ENCODE assay signal across 15 mouse cellular contexts in genomic region chr1:171223796-171224195, GRCm38 (mm10). TPM values are rescaled to one million over a fixed set of nuclear protein-coding genes. Genes with fewer than 3 reads are reported as not detected.
DNase-seq lines count a peak whose midpoint lies in the region; ATAC-seq lines count a peak whose summit lies in the region.
"Had no signal": no experiment of that assay in that cellular context is flagged by ENCODE, and none has a peak within 500 bp of the region (broad histone marks: within the 10 kb centered on the region; RNA-seq: fewer than 3 reads in every experiment).

No protein-coding gene starts in this region.

- H3K36me3 ChIP-seq in liver, embryonic 13.5 days = peaks cover 18% of the 10 kb centered on the region
- peaks cover 7% of the 10 kb centered on the region for H3K36me3 ChIP-seq in hindbrain, embryonic 16.5 days (ENCODE audit: control insufficient read depth, insufficient read depth, low read length)
- H3K36me3 ChIP-seq in midbrain, embryonic 10.5 days = peaks cover 18% of the 10 kb centered on the region
- H3K36me3 ChIP-seq: intestine, embryonic 15.5 days had no signal

- ATAC-seq in cerebellum, adult (ENCODE audit: insufficient number of reproducible peaks, low FRiP score, low TSS enrichment) = no peak
- ATAC-seq in liver, embryonic 13.5 days (ENCODE audit: low read depth) = peak; percentile 6; the same call in 1 of the 2 replicates
- ATAC-seq in hindbrain, embryonic 16.5 days = no peak
- ATAC-seq: activated CD4-positive, CD25-positive, alpha-beta regulatory T cell, adult 4 months; intestine, embryonic 15.5 days had no signal

- no peak overlapping the region for H3K4me3 ChIP-seq in liver, embryonic 13.5 days (replicated peaks)
- H3K4me3 ChIP-seq in hindbrain, embryonic 16.5 days (ENCODE audit: low read length) = no peak overlapping the region
- H3K4me3 ChIP-seq in midbrain, embryonic 10.5 days = no peak overlapping the region
- H3K4me3 ChIP-seq: intestine, embryonic 15.5 days; limb, embryonic 12.5 days had no signal

- no peak overlapping the region for H3K9ac ChIP-seq in liver, embryonic 13.5 days
- H3K9ac ChIP-seq in hindbrain, embryonic 16.5 days (ENCODE audit: low read depth, low read length) = no peak overlapping the region
- H3K9ac ChIP-seq: intestine, embryonic 15.5 days; limb, embryonic 12.5 days had no signal

- H3K4me2 ChIP-seq in liver, embryonic 13.5 days = peak overlapping the region; percentile 85; the same call in 1 of the 2 replicates
- H3K4me2 ChIP-seq in hindbrain, embryonic 16.5 days (ENCODE audit: low read length) = no peak overlapping the region

- H3K27me3 ChIP-seq in liver, embryonic 13.5 days = no peaks in the 10 kb centered on the region
- no peaks in the 10 kb centered on the region for H3K27me3 ChIP-seq in hindbrain, embryonic 16.5 days (replicated peaks; ENCODE audit: control insufficient read depth, insufficient read depth, low read length)
- H3K27me3 ChIP-seq in midbrain, embryonic 10.5 days (ENCODE audit: low read depth, poor library complexity, severe bottlenecking) = no peaks in the 10 kb centered on the region
- H3K27me3 ChIP-seq: intestine, embryonic 15.5 days; limb, embryonic 12.5 days; megakaryocyte, embryonic 14.5 days had no signal

- peak; percentile 40 for DNase-seq in cerebellum, adult 9-11 months
- peak; percentile 38 for DNase-seq in ovary, postnatal 36 days (ENCODE audit: low spot score)
- DNase-seq in ovary, adult 18-20 months (ENCODE audit: low spot score) = no peak
- DNase-seq in liver, embryonic 13.5 days = no peak
- no peak for DNase-seq in spleen, postnatal 14 days (ENCODE audit: low spot score in 2 of 2)
- no peak for DNase-seq in midbrain, embryonic 10.5 days (ENCODE audit: low spot score)
- DNase-seq: gastrocnemius, postnatal 36 days; thymus, adult 18-20 months had no signal

- 72% methylated on average over 2 of the region's 2 CpGs for WGBS in liver, embryonic 13.5 days (ENCODE audit: insufficient replicate concordance)
- WGBS in hindbrain, embryonic 16.5 days = 95% methylated on average over 2 of the region's 2 CpGs
- whole genome bisulfite sequencing in midbrain, embryonic 10.5 days = 88% methylated on average over 2 of the region's 2 CpGs

- peak overlapping the region; percentile 89 for H3K27ac ChIP-seq in liver, embryonic 13.5 days
- no peak overlapping the region for H3K27ac ChIP-seq in hindbrain, embryonic 16.5 days (ENCODE audit: low read depth, low read length)
- H3K27ac ChIP-seq in midbrain, embryonic 10.5 days (replicated peaks) = no peak overlapping the region

- no peaks in the 10 kb centered on the region for H3K9me3 ChIP-seq in liver, embryonic 13.5 days (replicated peaks)
- no peaks in the 10 kb centered on the region for H3K9me3 ChIP-seq in hindbrain, embryonic 16.5 days (ENCODE audit: control insufficient read depth, low read length)
- no peaks in the 10 kb centered on the region for H3K9me3 ChIP-seq in midbrain, embryonic 10.5 days (replicated peaks)
- H3K9me3 ChIP-seq: intestine, embryonic 15.5 days; limb, embryonic 12.5 days; megakaryocyte, embryonic 14.5 days had no signal

- H3K4me1 ChIP-seq in liver, embryonic 13.5 days (replicated peaks) = peaks cover 22% of the 10 kb centered on the region
- H3K4me1 ChIP-seq in hindbrain, embryonic 16.5 days (ENCODE audit: control insufficient read depth, insufficient read depth, low read depth, low read length) = peaks cover 12% of the 10 kb centered on the region
- H3K4me1 ChIP-seq in midbrain, embryonic 10.5 days = peaks cover 26% of the 10 kb centered on the region

RNA-seq across cellular contexts. Expression of gene Apoa2, which starts 1.1 kb away (rescaled TPM):
- 3,578 and 3,897 TPM in 2 replicates for polyA plus RNA-seq in liver, embryonic 13.5 days (2015; fragmentation: Nextera tagmentation; extraction: Ambion mirVana)
- polyA plus RNA-seq in hindbrain, embryonic 16.5 days (2015; fragmentation: Nextera tagmentation; extraction: Ambion mirVana) = 5.2 and 6.5 TPM in 2 replicates
- polyA plus RNA-seq in midbrain, embryonic 10.5 days (2016; fragmentation: Nextera tagmentation; extraction: Ambion mirVana) = 4.1 and 4.4 TPM in 2 replicates
- polyA plus RNA-seq: activated CD4-positive, CD25-positive, alpha-beta regulatory T cell, adult 4 months; small intestine, adult 2 months had no signal

RNA-seq across cellular contexts. Expression of gene Tomm40l, which starts 1.5 kb away (rescaled TPM):
- polyA plus RNA-seq in liver, embryonic 13.5 days (2015; fragmentation: Nextera tagmentation; extraction: Ambion mirVana) = 19.3 and 21.4 TPM in 2 replicates
- polyA plus RNA-seq in hindbrain, embryonic 16.5 days (2015; fragmentation: Nextera tagmentation; extraction: Ambion mirVana) = 60.9 and 69.6 TPM in 2 replicates
- polyA plus RNA-seq in midbrain, embryonic 10.5 days (2016; fragmentation: Nextera tagmentation; extraction: Ambion mirVana) = 32.2 and 34.7 TPM in 2 replicates

RNA-seq across cellular contexts. Expression of gene Nr1i3, which starts 10.0 kb away (rescaled TPM):
- polyA plus RNA-seq in liver, embryonic 13.5 days (2015; fragmentation: Nextera tagmentation; extraction: Ambion mirVana) = 0.39 and 0.52 TPM in 2 replicates
- polyA plus RNA-seq in hindbrain, embryonic 16.5 days (2015; fragmentation: Nextera tagmentation; extraction: Ambion mirVana) = 0.26 and 0.73 TPM in 2 replicates
- 0.28 and 0.36 TPM in 2 replicates for polyA plus RNA-seq in midbrain, embryonic 10.5 days (2016; fragmentation: Nextera tagmentation; extraction: Ambion mirVana)

RNA-seq across cellular contexts. Expression of gene Fcer1g, which starts 10.4 kb away (rescaled TPM):
- 68.2 and 69.6 TPM in 2 replicates for polyA plus RNA-seq in liver, embryonic 13.5 days (2015; fragmentation: Nextera tagmentation; extraction: Ambion mirVana)
- 25.5 and 25.7 TPM in 2 replicates for polyA plus RNA-seq in hindbrain, embryonic 16.5 days (2015; fragmentation: Nextera tagmentation; extraction: Ambion mirVana)
- polyA plus RNA-seq in midbrain, embryonic 10.5 days (2016; fragmentation: Nextera tagmentation; extraction: Ambion mirVana) = 12.7 and 21.1 TPM in 2 replicates

RNA-seq across cellular contexts. Expression of gene Adamts4, which starts 26.4 kb away (rescaled TPM):
- polyA plus RNA-seq in liver, embryonic 13.5 days (2015; fragmentation: Nextera tagmentation; extraction: Ambion mirVana) = 0.43 and 0.46 TPM in 2 replicates
- 6.0 and 6.6 TPM in 2 replicates for polyA plus RNA-seq in hindbrain, embryonic 16.5 days (2015; fragmentation: Nextera tagmentation; extraction: Ambion mirVana)
- 9.9 and 10.9 TPM in 2 replicates for polyA plus RNA-seq in midbrain, embryonic 10.5 days (2016; fragmentation: Nextera tagmentation; extraction: Ambion mirVana)

Comparison
In these comparisons a context has a peak if more than half of its experiments do, and no peak if none do; other contexts are left out.
1. DNase-seq: peak in cerebellum, adult 9-11 months (single experiment) and ovary, postnatal 36 days (single experiment); none in ovary, adult 18-20 months (single experiment), liver, embryonic 13.5 days (single experiment), spleen, postnatal 14 days (0 of 2) and midbrain, embryonic 10.5 days (single experiment).
2. RNA of gene Apoa2, which starts 1.1 kb away (polyA plus RNA-seq): 3,578 to 3,897 TPM in liver, embryonic 13.5 days; 5.2 to 6.5 TPM in hindbrain, embryonic 16.5 days and 4.1 to 4.4 TPM in midbrain, embryonic 10.5 days; every median in the first group is over 100 times any median in the second.